Mouse (Mus musculus) myocyte (in vitro differentiated cells): ENCODE data around the gene N4bp2l1. TPM values are rescaled to one million over a fixed set of nuclear protein-coding genes. Genes with fewer than 3 reads are reported as not detected.
A peak's percentile ranks its signal among the peaks of the same experiment; 100 is the strongest.

Experiments used
- H3K27me3 ChIP-seq: one replicate; pipeline ENCODE4 v1.6.1; 2011; ENCODE audit not compliant: control insufficient read depth, insufficient read depth, insufficient read length
- H3K36me3 ChIP-seq: one replicate; pipeline ENCODE4 v1.6.1; 2011; ENCODE audit not compliant: control insufficient read depth, insufficient read depth
- H3K4me2 ChIP-seq: one replicate; pipeline ENCODE4 v1.6.1; 2011; ENCODE audit warnings: low read depth, control low read depth
- H3K4me3 ChIP-seq: one replicate; pipeline ENCODE4 v1.5.1; 2011; ENCODE audit warnings: mild to moderate bottlenecking, control low read depth, moderate library complexity
- H3K79me2 ChIP-seq: one replicate; pipeline ENCODE4 v1.6.1; 2011; ENCODE audit not compliant: control insufficient read depth, insufficient read depth
- H3ac ChIP-seq: one replicate; pipeline ENCODE4 v1.6.1; 2011; ENCODE audit not compliant: control insufficient read depth, insufficient read length
- CEBPB ChIP-seq: IDR thresholded peaks from 2 replicates; pipeline ENCODE4 v1.6.1; 2011; ENCODE audit warnings: mild to moderate bottlenecking, moderate library complexity; ENCODE audit not compliant: poor library complexity, insufficient read depth, severe bottlenecking
- E2F4 ChIP-seq: IDR thresholded peaks from one replicate; pipeline ENCODE4 v1.6.1; 2011; ENCODE audit warnings: mild to moderate bottlenecking, control low read depth, moderate library complexity; ENCODE audit not compliant: insufficient read depth
- MAX ChIP-seq: IDR thresholded peaks from one replicate; pipeline ENCODE4 v1.6.1; 2011; ENCODE audit warnings: low read depth, mild to moderate bottlenecking, control low read depth
- MYOD1 ChIP-seq, 3 experiments: IDR thresholded peaks; one replicate each; pipeline ENCODE4 v1.6.1; 2011; ENCODE audit warnings: control low read depth in 2 of 3, low read depth in 2 of 3, mild to moderate bottlenecking in 2 of 3, moderate library complexity in 1 of 3; ENCODE audit not compliant: insufficient read length in 2 of 3, control insufficient read depth in 1 of 3
- MYOG ChIP-seq, 3 experiments: IDR thresholded peaks; one replicate each; pipeline ENCODE4 v1.6.1; 2011; ENCODE audit warnings: control low read depth in 2 of 3, low read depth in 2 of 3, mild to moderate bottlenecking in 2 of 3; ENCODE audit not compliant: insufficient read length in 2 of 3, control insufficient read depth in 1 of 3, insufficient read depth in 1 of 3
- POLR2A ChIP-seq: IDR thresholded peaks from one replicate; pipeline ENCODE4 v1.6.1; 2011; ENCODE audit warnings: low read depth, mild to moderate bottlenecking, control low read depth, moderate library complexity; ENCODE audit not compliant: insufficient read length
- POLR2AphosphoS2 ChIP-seq: IDR thresholded peaks from one replicate; pipeline ENCODE4 v1.6.1; 2011; ENCODE audit warnings: low read depth, control low read depth; ENCODE audit not compliant: insufficient read length
- REST ChIP-seq: IDR thresholded peaks from one replicate; pipeline ENCODE4 v1.6.1; 2011; ENCODE audit warnings: mild to moderate bottlenecking, control low read depth, moderate library complexity; ENCODE audit not compliant: insufficient read depth, insufficient read length
- SRF ChIP-seq: IDR thresholded peaks from one replicate; pipeline ENCODE4 v1.6.1; 2011; ENCODE audit warnings: low read depth; ENCODE audit not compliant: control insufficient read depth, insufficient read length
- TCF12 ChIP-seq: IDR thresholded peaks from one replicate; pipeline ENCODE4 v1.6.1; 2011; ENCODE audit warnings: mild to moderate bottlenecking, control low read depth; ENCODE audit not compliant: poor library complexity, insufficient read depth, severe bottlenecking
- TCF3 ChIP-seq: IDR thresholded peaks from one replicate; pipeline ENCODE4 v1.6.1; 2011; ENCODE audit warnings: low read depth, control low read depth; ENCODE audit not compliant: insufficient read length
- USF1 ChIP-seq: IDR thresholded peaks from one replicate; pipeline ENCODE4 v1.6.1; 2011; ENCODE audit warnings: low read depth, mild to moderate bottlenecking, control low read depth, moderate library complexity
- polyA plus RNA-seq: library from polyadenylated mRNA; unstranded; fragments of >200 nt; fragmentation: generic; extraction: Trizol; gene quantifications from one replicate; pipeline ENCODE4 v1.2.1, GENCODE M21; 2012; ENCODE audit warnings: missing spikeins

Gene N4bp2l1
- polyA plus RNA-seq, 1 experiment, result 1.4 TPM

GRCm38 (mm10) chr5:150578613-150579171 is 18.3 kb downstream of the N4bp2l1 start:
- Histone ChIP-seq H3K4me3 (no peak overlapping the region), H3K36me3 (no peaks in the 10 kb centered on the region), H3K4me2 (peak overlapping the region; percentile 53), H3K27me3 (no peaks in the 10 kb centered on the region), H3ac (no peak overlapping the region), H3K79me2 (no peaks in the 10 kb centered on the region)
- TF ChIP-seq SRF (no peak), MYOD1 (IDR thresholded peaks at IDR 0.05; ENCODE audit: control insufficient read depth in 1 of 3, insufficient read length in 2 of 3, low read depth in 2 of 3) (no peak), TCF3 (no peak), CEBPB (no peak), E2F4 (no peak), POLR2AphosphoS2 (no peak), USF1 (no peak), POLR2A (no peak), TCF12 (no peak), MAX (no peak), MYOG (IDR thresholded peaks at IDR 0.05; ENCODE audit: control insufficient read depth in 1 of 3, insufficient read depth in 1 of 3, insufficient read length in 2 of 3, low read depth in 2 of 3) (no peak), REST (no peak)

- H3ac ChIP-seq, result no peak overlapping the region
- no peak for TF ChIP-seq USF1
- no peak for TF ChIP-seq CEBPB
- TF ChIP-seq REST, result no peak
- no peak for TF ChIP-seq SRF
- no peak for TF ChIP-seq TCF3
- no peak for TF ChIP-seq POLR2A
- H3K36me3 ChIP-seq, result no peaks in the 10 kb centered on the region
- H3K4me3 ChIP-seq, result no peak overlapping the region
- H3K27me3 ChIP-seq, result no peaks in the 10 kb centered on the region
- no peak overlapping the region for H3K4me2 ChIP-seq
- H3K79me2 ChIP-seq, result no peaks in the 10 kb centered on the region
These were observed 20.2 kb downstream of the N4bp2l1 start for GRCm38 (mm10) chr5:150576832-150577231.

GRCm38 (mm10) chr5:150574885-150575284 is 22.1 kb downstream of the N4bp2l1 start:
- Histone ChIP-seq H3K36me3 (no peaks in the 10 kb centered on the region), H3ac (no peak overlapping the region), H3K4me2 (no peak overlapping the region), H3K79me2 (no peaks in the 10 kb centered on the region), H3K27me3 (no peaks in the 10 kb centered on the region), H3K4me3 (no peak overlapping the region)
- TF ChIP-seq REST (no peak), POLR2A (no peak), E2F4 (no peak), SRF (no peak)

GRCm38 (mm10) chr5:150574403-150574802 is 22.6 kb downstream of the N4bp2l1 start:
- no peak overlapping the region for H3K4me3 ChIP-seq
- H3ac ChIP-seq, result no peak overlapping the region
- H3K4me2 ChIP-seq, result no peak overlapping the region
- TF ChIP-seq MYOD1 (IDR thresholded peaks at IDR 0.05; ENCODE audit: control insufficient read depth in 1 of 3, insufficient read length in 2 of 3, low read depth in 2 of 3) (no peak), TCF3 (no peak), REST (no peak), CEBPB (no peak), POLR2A (no peak), MYOG (IDR thresholded peaks at IDR 0.05; ENCODE audit: control insufficient read depth in 1 of 3, insufficient read depth in 1 of 3, insufficient read length in 2 of 3, low read depth in 2 of 3) (no peak), MAX (no peak), TCF12 (no peak), POLR2AphosphoS2 (no peak), SRF (no peak), E2F4 (no peak), USF1 (no peak)
- H3K79me2 ChIP-seq, result no peaks in the 10 kb centered on the region
- H3K36me3 ChIP-seq, result no peaks in the 10 kb centered on the region
- H3K27me3 ChIP-seq, result no peaks in the 10 kb centered on the region

- no peaks in the 10 kb centered on the region for H3K79me2 ChIP-seq
- TF ChIP-seq CEBPB (no peak), REST (no peak), TCF3 (no peak), POLR2AphosphoS2 (no peak), USF1 (no peak)
- peaks cover 11% of the 10 kb centered on the region for H3K36me3 ChIP-seq
- no peak overlapping the region for H3K4me2 ChIP-seq
- H3ac ChIP-seq, result no peak overlapping the region
- H3K27me3 ChIP-seq, result no peaks in the 10 kb centered on the region
- no peak overlapping the region for H3K4me3 ChIP-seq
These were observed 26.3 kb downstream of the N4bp2l1 start for GRCm38 (mm10) chr5:150570496-150571219.
